Mouse (Mus musculus) spleen, adult 2 months (tissue): Measurements from ENCODE around the gene Slc25a23. TPM values are rescaled to one million over a fixed set of nuclear protein-coding genes. Genes with fewer than 3 reads are reported as not detected.
A peak's percentile ranks its signal among the peaks of the same experiment; 100 is the strongest.

Experiments
- DNase-seq, 2 experiments: peaks; one replicate each; pipeline versions ENCODE4 v3.0.0 to v3.0.0-alpha.2; 2012 to 2021; ENCODE audit warnings: low spot score in 2 of 2, low read depth in 1 of 2
- H3K27ac ChIP-seq: fragments of 200-500 bp; 2 replicates; pipeline ENCODE4 v1.5.1; 2012; ENCODE audit warnings: low read length, inconsistent platforms; ENCODE audit not compliant: insufficient read depth
- H3K27me3 ChIP-seq: fragments of 200-500 bp; 2 replicates; pipeline ENCODE4 v1.6.1; 2012; ENCODE audit warnings: mild to moderate bottlenecking, moderate library complexity, low read length, inconsistent platforms; ENCODE audit not compliant: control insufficient read depth, insufficient read depth
- H3K36me3 ChIP-seq: fragments of 200-500 bp; 2 replicates; pipeline ENCODE4 v1.6.1; 2012; ENCODE audit warnings: mild to moderate bottlenecking, low read length, inconsistent platforms; ENCODE audit not compliant: control insufficient read depth, insufficient read depth
- H3K4me1 ChIP-seq: fragments of 200-500 bp; 2 replicates; pipeline ENCODE4 v1.6.1; 2011; ENCODE audit warnings: inconsistent platforms; ENCODE audit not compliant: control insufficient read depth, insufficient read depth, insufficient read length
- H3K4me3 ChIP-seq: fragments of 200-500 bp; 2 replicates; pipeline ENCODE4 v1.5.1; 2011; ENCODE audit warnings: mild to moderate bottlenecking, inconsistent platforms; ENCODE audit not compliant: insufficient read depth, insufficient read length; ENCODE audit errors: extremely low read depth
- CTCF ChIP-seq: fragments of 200-500 bp; IDR thresholded peaks from 2 replicates; pipeline ENCODE4 v1.5.1; 2011; ENCODE audit warnings: mild to moderate bottlenecking, inconsistent platforms; ENCODE audit not compliant: insufficient read depth, insufficient read length, insufficient replicate concordance; ENCODE audit errors: extremely low read depth
- POLR2A ChIP-seq: fragments of 200-500 bp; IDR thresholded peaks from 2 replicates; pipeline ENCODE4 v1.6.1; 2011; ENCODE audit warnings: low read depth, low read length, inconsistent platforms
- WGBS: fragments of 180-500 bp; shearing (Covaris S2); methylation state at CpG from one replicate; pipeline ENCODE4 v1.1.7; 2018; 5-methylcytosine and 5-hydroxymethylcytosine counted together
- polyA plus RNA-seq: library from polyadenylated mRNA; depleted of rRNA; stranded (reverse); fragments of >200 nt; gene quantifications from 2 replicates; pipeline ENCODE4 v1.2.3, GENCODE M21; 2012; rRNA removed

The Slc25a23 gene
- polyA plus RNA-seq, 1 experiment, result 10.7 TPM

GRCm38 (mm10) chr17:57001228-57001627 lies 58.4 kb downstream of the Slc25a23 start:
- WGBS, result 80% methylated on average over 8 of the region's 8 CpGs

DNA sequence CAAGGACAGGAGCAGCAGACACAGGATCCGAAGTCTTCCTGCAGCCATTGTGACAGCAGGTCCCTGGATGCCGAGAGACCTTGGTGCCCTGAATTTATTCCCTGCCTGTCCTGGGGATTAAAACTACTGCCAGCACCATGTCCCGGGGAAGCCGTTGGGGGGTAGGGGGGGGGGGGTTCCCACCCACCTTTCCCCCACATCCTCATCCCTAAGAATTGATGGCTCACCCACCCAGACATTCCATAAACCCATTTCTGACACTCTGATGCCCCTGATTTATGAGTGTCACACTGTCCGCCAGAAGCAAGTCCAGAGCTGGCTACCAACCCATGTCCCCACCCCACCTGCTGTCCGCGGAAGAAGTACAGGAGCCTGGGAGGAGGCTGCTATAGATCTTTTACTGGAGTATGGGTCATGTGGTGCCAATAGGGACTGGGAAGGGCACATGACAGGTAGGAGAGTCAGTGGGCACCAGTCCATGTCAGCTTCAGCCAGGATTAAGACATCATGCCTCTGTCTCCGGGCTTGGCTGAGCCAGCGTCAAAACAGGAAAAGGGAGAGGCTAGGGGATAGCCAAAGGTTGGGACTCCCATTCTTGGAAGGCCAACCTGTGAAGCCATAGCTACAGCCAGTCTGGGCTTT lies 59.6 kb downstream of the Slc25a23 start, which contains the start of gene Pspn:
TSS of gene Pspn (minus strand) at position 51 of the 642 bp plus-strand sequence.
- H3K27me3 ChIP-seq, result no peaks in the 10 kb centered on the region
- no peak for DNase-seq
- no peak for TF ChIP-seq POLR2A
- TF ChIP-seq CTCF, result no peak
- 89% methylated on average over 9 of the region's 9 CpGs for WGBS
- H3K36me3 ChIP-seq, result peaks cover 19% of the 10 kb centered on the region
- no peak within 1 kb of the TSS for H3K4me3 ChIP-seq
- H3K27ac ChIP-seq, result no peak within 1 kb of the TSS
- no peaks in the 10 kb centered on the region; the same call in 1 of the 2 replicates for H3K4me1 ChIP-seq

More at GRCm38 (mm10) chr17:57001228-57001627, 58.4 kb downstream of the Slc25a23 start:
- Histone ChIP-seq H3K27me3 (no peaks in the 10 kb centered on the region), H3K36me3 (peaks cover 14% of the 10 kb centered on the region), H3K4me3 (no peak overlapping the region), H3K27ac (no peak overlapping the region), H3K4me1 (no peaks in the 10 kb centered on the region; the same call in 1 of the 2 replicates)
- DNase-seq, result no peak
- TF ChIP-seq CTCF (no peak), POLR2A (no peak)

DNA sequence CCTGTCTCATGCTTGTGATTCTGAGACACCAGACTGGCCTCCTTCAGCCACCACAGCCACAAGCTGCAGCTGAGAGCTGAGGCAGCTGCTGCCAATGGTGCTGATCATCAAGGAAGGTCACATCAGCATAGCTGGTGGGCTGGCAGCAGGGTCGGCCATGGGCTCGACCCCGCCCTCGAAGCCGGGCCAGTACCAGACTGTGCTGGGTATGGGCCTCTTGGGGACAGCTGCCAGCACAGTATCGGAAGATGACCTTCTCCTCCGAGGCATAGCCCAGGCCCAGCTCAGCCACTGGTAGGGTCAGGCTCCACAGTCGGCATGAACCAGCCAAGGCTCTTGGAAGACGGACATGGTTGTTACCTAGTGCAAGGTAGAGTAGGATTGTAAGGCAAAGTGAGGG lies 60.2 kb downstream of the Slc25a23 start:
- H3K36me3 ChIP-seq, result peaks cover 21% of the 10 kb centered on the region
- no peak overlapping the region for H3K27ac ChIP-seq
- no peak overlapping the region for H3K4me3 ChIP-seq
- H3K4me1 ChIP-seq, result no peaks in the 10 kb centered on the region; the same call in 1 of the 2 replicates
- WGBS, result 95% methylated on average over 9 of the region's 9 CpGs
- no peak for TF ChIP-seq POLR2A
- TF ChIP-seq CTCF, result no peak
- no peak for DNase-seq
- no peaks in the 10 kb centered on the region for H3K27me3 ChIP-seq

- Histone ChIP-seq H3K4me3 (peak within 1 kb of the TSS; percentile 76), H3K4me1 (no peaks in the 10 kb centered on the region; the same call in 1 of the 2 replicates), H3K27me3 (no peaks in the 10 kb centered on the region), H3K27ac (no peak within 1 kb of the TSS), H3K36me3 (peaks cover 26% of the 10 kb centered on the region)
- peak; percentile 98 to 99 for DNase-seq
- peak; percentile 73; the same call in 1 of the 2 replicates for TF ChIP-seq CTCF
- peak; percentile 28; the same call in 1 of the 2 replicates for TF ChIP-seq POLR2A
- under 1% methylated on average over 38 of the region's 38 CpGs for WGBS
Measured at GRCm38 (mm10) chr17:56997029-56997667, 62.5 kb downstream of the Slc25a23 start, which contains the start of gene Alkbh7. Gene Alkbh7, plus strand, starts transcription at chr17:56997339.

- no peak overlapping the region for H3K27ac ChIP-seq
- no peaks in the 10 kb centered on the region for H3K27me3 ChIP-seq
- H3K4me3 ChIP-seq, result no peak overlapping the region
- H3K4me1 ChIP-seq, result no peaks in the 10 kb centered on the region; the same call in 1 of the 2 replicates
- WGBS, result 56% methylated on average over 2 of the region's 2 CpGs
- no peak for DNase-seq
- no peak for TF ChIP-seq CTCF
- TF ChIP-seq POLR2A, result no peak
- H3K36me3 ChIP-seq, result peaks cover 26% of the 10 kb centered on the region
Measured at GRCm38 (mm10) chr17:56996506-56996905, 63.2 kb downstream of the Slc25a23 start.

- whole genome bisulfite sequencing, result 89% methylated on average over 8 of the region's 8 CpGs
Measured at GRCm38 (mm10) chr17:56995046-56995445, 64.6 kb downstream of the Slc25a23 start.

More at GRCm38 (mm10) chr17:56995046-56995445, 64.6 kb downstream of the Slc25a23 start:
- no peak for DNase-seq
- TF ChIP-seq POLR2A (no peak), CTCF (no peak)
- no peak overlapping the region for H3K4me3 ChIP-seq
- H3K36me3 ChIP-seq, result peaks cover 26% of the 10 kb centered on the region
- peaks cover 6% of the 10 kb centered on the region; the same call in 1 of the 2 replicates for H3K4me1 ChIP-seq
- H3K27me3 ChIP-seq, result no peaks in the 10 kb centered on the region
- no peak overlapping the region for H3K27ac ChIP-seq

Other genes with a start within 250 kb of the Slc25a23 start
- gene Rfx2, start 228.8 kb downstream of the Slc25a23 start, polyA plus RNA-seq, result 13.6 and 16.5 TPM in 2 replicates
- gene Acsbg2, start 185.4 kb downstream of the Slc25a23 start, polyA plus RNA-seq, result not detected in 2 replicates
- gene 1700061G19Rik, start 184.4 kb downstream of the Slc25a23 start, polyA plus RNA-seq, result 0.09 and 0.21 TPM in 2 replicates
- gene Mllt1, start 124.4 kb downstream of the Slc25a23 start, polyA plus RNA-seq, result 36.2 and 46.1 TPM in 2 replicates
- gene Acer1, start 77.7 kb downstream of the Slc25a23 start, polyA plus RNA-seq, result not detected in 2 replicates
- gene Clpp, start 69.6 kb downstream of the Slc25a23 start, polyA plus RNA-seq, result 66.7 and 103 TPM in 2 replicates
- gene Alkbh7, start 62.5 kb downstream of the Slc25a23 start, polyA plus RNA-seq, result 20.3 and 22.3 TPM in 2 replicates
- gene Pspn, start 59.8 kb downstream of the Slc25a23 start, polyA plus RNA-seq, result not detected in 2 replicates
- gene Gtf2f1, start 48.6 kb downstream of the Slc25a23 start, polyA plus RNA-seq, result 18.5 and 26.8 TPM in 2 replicates
- gene Gm17949, start 48.4 kb downstream of the Slc25a23 start, polyA plus RNA-seq, result 0.07 and 0.12 TPM in 2 replicates
- 82.8 and 119 TPM in 2 replicates for gene Khsrp, start 28.3 kb downstream of the Slc25a23 start, polyA plus RNA-seq
- gene Slc25a41, start 18.2 kb downstream of the Slc25a23 start, polyA plus RNA-seq, result not detected in 2 replicates
- 6.3 and 6.8 TPM in 2 replicates for gene Crb3, start 758 bp downstream of the Slc25a23 start, polyA plus RNA-seq
- gene Dennd1c, start 18.7 kb upstream of the Slc25a23 start, polyA plus RNA-seq, result 94.1 and 116 TPM in 2 replicates
- gene Tubb4a, start 27.9 kb upstream of the Slc25a23 start, polyA plus RNA-seq, result 1.6 and 1.7 TPM in 2 replicates
- 2.7 and 3.4 TPM in 2 replicates for gene Tnfsf9, start 45.5 kb upstream of the Slc25a23 start, polyA plus RNA-seq
- 0.36 and 0.55 TPM in 2 replicates for gene Cd70, start 89.9 kb upstream of the Slc25a23 start, polyA plus RNA-seq
- 6.1 and 7.9 TPM in 2 replicates for gene Tnfsf14, start 134.3 kb upstream of the Slc25a23 start, polyA plus RNA-seq
- gene C3, start 168.3 kb upstream of the Slc25a23 start, polyA plus RNA-seq, result 160 and 170 TPM in 2 replicates
- gene Gpr108, start 188.6 kb upstream of the Slc25a23 start, polyA plus RNA-seq, result 38.5 and 39.0 TPM in 2 replicates
- 9.8 and 10.5 TPM in 2 replicates for gene Trip10, start 189.6 kb upstream of the Slc25a23 start, polyA plus RNA-seq
- gene Vav1, start 219.2 kb upstream of the Slc25a23 start, polyA plus RNA-seq, result 51.6 and 53.3 TPM in 2 replicates